ENCODE assay signal across 19 mouse cellular contexts in the genomic region with DNA sequence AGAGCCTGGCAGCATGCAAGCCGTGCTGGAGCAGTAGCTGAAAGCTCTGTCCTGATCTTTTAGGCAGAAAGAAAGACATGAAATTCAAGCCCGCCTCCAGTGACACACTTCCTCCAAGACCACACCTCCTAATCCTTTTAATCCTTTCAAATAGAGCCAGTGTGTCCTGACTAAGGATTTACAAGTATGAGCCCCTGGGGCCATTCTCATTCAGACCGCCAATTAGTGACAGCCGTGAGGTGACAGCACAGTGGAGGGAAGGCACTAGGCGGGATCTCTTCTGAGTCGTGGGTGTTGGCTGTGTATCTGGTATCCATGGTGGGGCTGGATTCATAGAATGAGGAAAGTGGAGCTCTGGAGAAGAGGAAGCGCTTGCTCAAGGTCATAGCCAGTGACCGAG. TPM values are rescaled to one million over a fixed set of nuclear protein-coding genes. Genes with fewer than 3 reads are reported as not detected.
DNase-seq lines count a peak whose midpoint lies in the region; ATAC-seq lines count a peak whose summit lies in the region.
"Had no signal": no experiment of that assay in that cellular context is flagged by ENCODE, and none has a peak within 500 bp of the region (broad histone marks: within the 10 kb centered on the region; RNA-seq: fewer than 3 reads in every experiment).

No protein-coding gene starts in this region.

- no peak overlapping the region for H3K4me2 ChIP-seq in heart, embryonic 12.5 days
- H3K4me2 ChIP-seq in liver, embryonic 16.5 days (ENCODE audit: low read depth, low read length): peak overlapping the region; percentile 82
- no peak overlapping the region for H3K4me2 ChIP-seq in midbrain, embryonic 14.5 days (ENCODE audit: low read length)
- H3K4me2 ChIP-seq: embryonic facial prominence, embryonic 13.5 days; forebrain, embryonic 12.5 days had no signal

- H3K4me1 ChIP-seq in heart, embryonic 12.5 days (replicated peaks): peaks cover 29% of the 10 kb centered on the region
- peaks cover 72% of the 10 kb centered on the region for H3K4me1 ChIP-seq in megakaryocyte, embryonic 14.5 days
- H3K4me1 ChIP-seq in erythroblast, embryonic 14.5 days (ENCODE audit: control insufficient read depth): peaks cover 93% of the 10 kb centered on the region
- peaks cover 63% of the 10 kb centered on the region for H3K4me1 ChIP-seq in liver, embryonic 16.5 days (ENCODE audit: control insufficient read depth, low read depth, low read length)
- H3K4me1 ChIP-seq in midbrain, embryonic 14.5 days (ENCODE audit: control insufficient read depth, insufficient read depth, low read length): no peaks in the 10 kb centered on the region
- H3K4me1 ChIP-seq: embryonic facial prominence, embryonic 13.5 days had no signal

- no peak overlapping the region for H3K9ac ChIP-seq in heart, embryonic 12.5 days
- H3K9ac ChIP-seq in liver, embryonic 16.5 days (ENCODE audit: low read depth, low read length): peak overlapping the region; percentile 53
- no peak overlapping the region for H3K9ac ChIP-seq in midbrain, embryonic 14.5 days (replicated peaks; ENCODE audit: low read length)
- H3K9ac ChIP-seq: embryonic facial prominence, embryonic 13.5 days; forebrain, embryonic 12.5 days had no signal

- ATAC-seq in heart, embryonic 12.5 days (ENCODE audit: insufficient number of reproducible peaks, low FRiP score): no peak
- ATAC-seq in megakaryocyte, adult 5-6 weeks (ENCODE audit: poor library complexity, severe bottlenecking): no peak
- no peak for ATAC-seq in liver, embryonic 16.5 days (ENCODE audit: low read depth)
- ATAC-seq in midbrain, embryonic 14.5 days (ENCODE audit: low FRiP score, low TSS enrichment): no peak
- ATAC-seq: hindbrain, embryonic 16.5 days; midbrain, embryonic 16.5 days; Patski had no signal

- H3K27ac ChIP-seq in heart, embryonic 12.5 days (ENCODE audit: poor library complexity, severe bottlenecking): peak overlapping the region; percentile 86
- peak overlapping the region; percentile 99 for H3K27ac ChIP-seq in liver, embryonic 16.5 days (ENCODE audit: low read length)
- H3K27ac ChIP-seq in midbrain, embryonic 14.5 days (replicated peaks; ENCODE audit: low read depth, low read length): no peak overlapping the region
- H3K27ac ChIP-seq: embryonic facial prominence, embryonic 13.5 days; forebrain, embryonic 12.5 days; left cerebral cortex, adult 2 months had no signal

- no peak overlapping the region for H3K4me3 ChIP-seq in heart, embryonic 12.5 days
- peak overlapping the region; percentile 52 for H3K4me3 ChIP-seq in megakaryocyte, embryonic 14.5 days (replicated peaks)
- peak overlapping the region; percentile 59 for H3K4me3 ChIP-seq in erythroblast, embryonic 14.5 days (replicated peaks)
- H3K4me3 ChIP-seq in liver, embryonic 16.5 days (ENCODE audit: low read depth, low read length): no peak overlapping the region
- H3K4me3 ChIP-seq in midbrain, embryonic 14.5 days (replicated peaks; ENCODE audit: low read depth, low read length): no peak overlapping the region
- H3K4me3 ChIP-seq: embryonic facial prominence, embryonic 13.5 days; forebrain, embryonic 12.5 days; left cerebral cortex, adult 2 months had no signal

- H3K36me3 ChIP-seq in heart, embryonic 12.5 days: no peaks in the 10 kb centered on the region
- peaks cover 13% of the 10 kb centered on the region for H3K36me3 ChIP-seq in megakaryocyte, embryonic 14.5 days (replicated peaks; ENCODE audit: low read length)
- H3K36me3 ChIP-seq in erythroblast, embryonic 14.5 days (ENCODE audit: control insufficient read depth): peaks cover 43% of the 10 kb centered on the region
- H3K36me3 ChIP-seq in liver, embryonic 16.5 days (ENCODE audit: control insufficient read depth, insufficient read depth): no peaks in the 10 kb centered on the region
- no peaks in the 10 kb centered on the region for H3K36me3 ChIP-seq in midbrain, embryonic 14.5 days (ENCODE audit: control insufficient read depth, insufficient read depth, low read length)
- H3K36me3 ChIP-seq: embryonic facial prominence, embryonic 13.5 days; forebrain, embryonic 12.5 days had no signal

- DNase-seq in heart, adult 8-10 months (ENCODE audit: low spot score): no peak
- no peak for DNase-seq in midbrain, embryonic 14.5 days
- DNase-seq in left cerebral cortex, adult 9 months (ENCODE audit: low spot score in 2 of 2): no peak
- DNase-seq: B cell, adult 2 months; cerebellum, adult 9-11 months; kidney, adult 8-10 months; kidney, postnatal 25 days; thymus, postnatal 25 days had no signal

- 81% methylated on average over 8 of the region's 8 CpGs for WGBS in heart, embryonic 12.5 days
- WGBS in liver, embryonic 16.5 days (ENCODE audit: insufficient replicate concordance): 80% methylated on average over 8 of the region's 8 CpGs
- 56% methylated on average over 8 of the region's 8 CpGs for WGBS in midbrain, embryonic 14.5 days

- no peaks in the 10 kb centered on the region for H3K9me3 ChIP-seq in heart, embryonic 12.5 days (replicated peaks)
- peaks cover 11% of the 10 kb centered on the region for H3K9me3 ChIP-seq in megakaryocyte, embryonic 14.5 days
- peaks cover 7% of the 10 kb centered on the region for H3K9me3 ChIP-seq in erythroblast, embryonic 14.5 days (ENCODE audit: control insufficient read depth, low read length)
- H3K9me3 ChIP-seq in liver, embryonic 16.5 days (replicated peaks; ENCODE audit: control insufficient read depth, low read length): no peaks in the 10 kb centered on the region
- no peaks in the 10 kb centered on the region for H3K9me3 ChIP-seq in midbrain, embryonic 14.5 days (ENCODE audit: control insufficient read depth, low read length)

- H3K27me3 ChIP-seq in heart, embryonic 12.5 days (replicated peaks): no peaks in the 10 kb centered on the region
- H3K27me3 ChIP-seq in megakaryocyte, embryonic 14.5 days (replicated peaks): peaks cover 45% of the 10 kb centered on the region
- peaks cover 5% of the 10 kb centered on the region for H3K27me3 ChIP-seq in erythroblast, embryonic 14.5 days (ENCODE audit: control insufficient read depth)
- no peaks in the 10 kb centered on the region for H3K27me3 ChIP-seq in liver, embryonic 16.5 days (ENCODE audit: control insufficient read depth, insufficient read depth, low read depth, low read length)
- H3K27me3 ChIP-seq in midbrain, embryonic 14.5 days (ENCODE audit: control insufficient read depth, insufficient read depth, low read length): no peaks in the 10 kb centered on the region
- H3K27me3 ChIP-seq: embryonic facial prominence, embryonic 13.5 days; forebrain, embryonic 12.5 days; Patski had no signal

RNA-seq across cellular contexts. Expression of a gene that starts 54.0 kb away (rescaled TPM):
- 40.0 and 42.7 TPM in 2 replicates for polyA plus RNA-seq in heart, embryonic 12.5 days (2016; fragmentation: Nextera tagmentation; extraction: Ambion mirVana)
- 10 to 100 TPM; 38.7 to 49.2 (median 46.0) TPM for total RNA-seq in heart, adult 8-10 months (2022)
- polyA plus RNA-seq in megakaryocyte, embryonic 14.5 days (2012; ENCODE audit: insufficient read depth, low replicate concordance): 32.9 and 41.2 TPM in 2 replicates
- total RNA-seq in megakaryocyte, adult 5-6 weeks (2015): 42.1 and 42.8 TPM in 2 replicates
- 74.0 and 91.1 TPM in 2 replicates for total RNA-seq in megakaryocyte, adult 5-6 weeks (2017)
- polyA plus RNA-seq in erythroblast, embryonic 14.5 days (2012): 12.9 and 14.0 TPM in 2 replicates
- polyA plus RNA-seq in liver, embryonic 16.5 days (2015; fragmentation: Nextera tagmentation; extraction: Ambion mirVana): 14.1 and 16.7 TPM in 2 replicates
- 51.0 and 59.3 TPM in 2 replicates for polyA plus RNA-seq in midbrain, embryonic 14.5 days (2014; fragmentation: Nextera tagmentation; extraction: Ambion mirVana)

Comparison
In these comparisons a context has a peak if more than half of its experiments do, and no peak if none do; other contexts are left out.
1. H3K4me3 ChIP-seq: peak in megakaryocyte, embryonic 14.5 days (single experiment) and erythroblast, embryonic 14.5 days (single experiment); none in heart, embryonic 12.5 days (single experiment), liver, embryonic 16.5 days (single experiment) and midbrain, embryonic 14.5 days (single experiment).